Mouse (Mus musculus) myocyte (in vitro differentiated cells): Measurements from ENCODE around the gene Ppil3.

Source experiments
- CEBPB ChIP-seq: IDR thresholded peaks from 2 replicates; pipeline ENCODE4 v1.6.1; 2011; ENCODE audit warnings: mild to moderate bottlenecking, moderate library complexity; ENCODE audit not compliant: poor library complexity, insufficient read depth, severe bottlenecking
- E2F4 ChIP-seq: IDR thresholded peaks from one replicate; pipeline ENCODE4 v1.6.1; 2011; ENCODE audit warnings: mild to moderate bottlenecking, control low read depth, moderate library complexity; ENCODE audit not compliant: insufficient read depth
- MAX ChIP-seq: IDR thresholded peaks from one replicate; pipeline ENCODE4 v1.6.1; 2011; ENCODE audit warnings: low read depth, mild to moderate bottlenecking, control low read depth
- MYOD1 ChIP-seq, 3 experiments: IDR thresholded peaks; one replicate each; pipeline ENCODE4 v1.6.1; 2011; ENCODE audit warnings: control low read depth in 2 of 3, low read depth in 2 of 3, mild to moderate bottlenecking in 2 of 3, moderate library complexity in 1 of 3; ENCODE audit not compliant: insufficient read length in 2 of 3, control insufficient read depth in 1 of 3
- MYOG ChIP-seq, 3 experiments: IDR thresholded peaks; one replicate each; pipeline ENCODE4 v1.6.1; 2011; ENCODE audit warnings: control low read depth in 2 of 3, low read depth in 2 of 3, mild to moderate bottlenecking in 2 of 3; ENCODE audit not compliant: insufficient read length in 2 of 3, control insufficient read depth in 1 of 3, insufficient read depth in 1 of 3
- POLR2A ChIP-seq: IDR thresholded peaks from one replicate; pipeline ENCODE4 v1.6.1; 2011; ENCODE audit warnings: low read depth, mild to moderate bottlenecking, control low read depth, moderate library complexity; ENCODE audit not compliant: insufficient read length
- POLR2AphosphoS2 ChIP-seq: IDR thresholded peaks from one replicate; pipeline ENCODE4 v1.6.1; 2011; ENCODE audit warnings: low read depth, control low read depth; ENCODE audit not compliant: insufficient read length
- REST ChIP-seq: IDR thresholded peaks from one replicate; pipeline ENCODE4 v1.6.1; 2011; ENCODE audit warnings: mild to moderate bottlenecking, control low read depth, moderate library complexity; ENCODE audit not compliant: insufficient read depth, insufficient read length
- SRF ChIP-seq: IDR thresholded peaks from one replicate; pipeline ENCODE4 v1.6.1; 2011; ENCODE audit warnings: low read depth; ENCODE audit not compliant: control insufficient read depth, insufficient read length
- TCF12 ChIP-seq: IDR thresholded peaks from one replicate; pipeline ENCODE4 v1.6.1; 2011; ENCODE audit warnings: mild to moderate bottlenecking, control low read depth; ENCODE audit not compliant: poor library complexity, insufficient read depth, severe bottlenecking
- TCF3 ChIP-seq: IDR thresholded peaks from one replicate; pipeline ENCODE4 v1.6.1; 2011; ENCODE audit warnings: low read depth, control low read depth; ENCODE audit not compliant: insufficient read length
- USF1 ChIP-seq: IDR thresholded peaks from one replicate; pipeline ENCODE4 v1.6.1; 2011; ENCODE audit warnings: low read depth, mild to moderate bottlenecking, control low read depth, moderate library complexity

DNA sequence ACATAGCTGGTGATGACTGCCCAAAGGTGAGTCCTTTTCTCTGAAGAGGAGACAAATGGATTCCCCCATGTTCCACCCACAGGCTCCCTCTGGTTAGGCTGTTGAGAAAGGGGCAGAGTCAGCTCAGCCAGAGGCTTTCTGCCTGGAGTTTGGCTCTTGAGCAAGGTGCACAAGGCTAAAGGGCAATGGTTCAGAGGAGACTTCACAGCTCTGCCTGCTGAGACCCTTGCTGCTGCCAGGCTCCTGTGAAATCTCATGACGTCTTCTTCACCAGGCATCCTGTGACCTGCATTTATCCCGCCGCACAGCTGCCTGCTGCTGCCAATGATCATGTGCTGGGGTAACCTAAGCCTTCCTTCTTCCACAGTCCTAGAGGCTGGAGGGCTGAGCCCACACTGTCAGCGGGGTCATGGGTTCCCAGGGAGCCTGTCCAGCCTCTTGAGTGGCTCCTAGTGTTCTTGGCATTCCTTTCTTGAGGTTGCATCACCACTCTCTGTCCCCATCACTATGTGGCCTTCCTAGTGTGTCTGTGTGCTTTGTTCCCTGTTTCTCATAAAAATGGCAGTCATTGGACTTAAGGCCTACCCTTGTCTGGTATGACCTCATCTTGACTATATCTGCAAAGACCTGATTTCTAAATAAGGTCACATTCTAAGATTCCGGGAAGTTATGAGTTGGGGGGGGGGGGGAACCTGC lies 62.6 kb downstream of the Ppil3 start:
- TF ChIP-seq USF1: no peak
- no peak for TF ChIP-seq SRF
- no peak for TF ChIP-seq REST
- no peak for TF ChIP-seq TCF3
- no peak for TF ChIP-seq MAX
- no peak for TF ChIP-seq E2F4
- TF ChIP-seq MYOD1 (IDR thresholded peaks at IDR 0.05; ENCODE audit: control insufficient read depth in 1 of 3, insufficient read length in 2 of 3, low read depth in 2 of 3): no peak
- no peak for TF ChIP-seq TCF12
- TF ChIP-seq POLR2A: no peak
- no peak for TF ChIP-seq POLR2AphosphoS2
- TF ChIP-seq MYOG (IDR thresholded peaks at IDR 0.05; ENCODE audit: control insufficient read depth in 1 of 3, insufficient read depth in 1 of 3, insufficient read length in 2 of 3, low read depth in 2 of 3): no peak
- peak; percentile 54; the same call in 1 of the 2 replicates for TF ChIP-seq CEBPB
